Mouse (Mus musculus) MEL (cell line): ENCODE results near the gene Olfr52. TPM values are rescaled to one million over a fixed set of nuclear protein-coding genes. Genes with fewer than 3 reads are reported as not detected.
"Not testable (repeated sequence)": the region's sequence is repeated elsewhere in the genome, so short reads cannot be mapped to it uniquely, and the experiment has no call there.

Experiments
- DNase-seq: peaks from one replicate; pipeline ENCODE4 v3.0.0; 2011; ENCODE audit warnings: low read depth, low spot score
- H3K27ac ChIP-seq: 2 replicates; pipeline ENCODE4 v1.5.1; 2012; ENCODE audit warnings: low read depth, mild to moderate bottlenecking, control low read depth, low read length, moderate library complexity; ENCODE audit not compliant: control insufficient read depth
- H3K27me3 ChIP-seq, 2 experiments: fragments of 150-350 bp in 1 of 2; sonication (generic) in 1 of 2; 2 replicates each; pipeline ENCODE4 v1.6.1; 2012; ENCODE audit warnings: low read length in 2 of 2, mild to moderate bottlenecking in 2 of 2, improper control_type of control experiment in 1 of 2, moderate library complexity in 1 of 2; ENCODE audit not compliant: insufficient read depth in 2 of 2, control insufficient read depth in 1 of 2
- H3K36me3 ChIP-seq, 2 experiments: 2 replicates each; pipeline ENCODE4 v1.6.1; 2012 to 2014; ENCODE audit warnings: low read length in 2 of 2, improper control_type of control experiment in 1 of 2, inconsistent platforms in 1 of 2, mild to moderate bottlenecking in 1 of 2; ENCODE audit not compliant: insufficient read depth in 2 of 2, control insufficient read depth in 1 of 2
- H3K4me1 ChIP-seq, 2 experiments: fragments of 150-350 bp in 1 of 2; sonication (generic) in 1 of 2; 2 replicates each; pipeline ENCODE4 v1.6.1; 2012; ENCODE audit warnings: low read length in 2 of 2, improper control_type of control experiment in 1 of 2, mild to moderate bottlenecking in 1 of 2; ENCODE audit not compliant: insufficient read depth in 2 of 2, control insufficient read depth in 1 of 2
- H3K4me3 ChIP-seq, 2 experiments: fragments of 150-350 bp in 1 of 2; sonication (generic) in 1 of 2; 2 replicates each; pipeline ENCODE4 v1.5.1; 2012; ENCODE audit warnings: low read depth in 2 of 2, low read length in 2 of 2, mild to moderate bottlenecking in 2 of 2, moderate library complexity in 2 of 2, control low read depth in 1 of 2, improper control_type of control experiment in 1 of 2; ENCODE audit not compliant: control insufficient read depth in 1 of 2, insufficient read depth in 1 of 2
- H3K79me2 ChIP-seq: 2 replicates; pipeline ENCODE4 v1.6.1; 2012; ENCODE audit warnings: mild to moderate bottlenecking, low read length, moderate library complexity; ENCODE audit not compliant: control insufficient read depth, poor library complexity, insufficient read depth
- H3K9ac ChIP-seq: 2 replicates; pipeline ENCODE4 v1.6.1; 2012; ENCODE audit warnings: low read depth, mild to moderate bottlenecking, control low read depth, low read length, moderate library complexity; ENCODE audit not compliant: control insufficient read depth, poor library complexity, severe bottlenecking
- H3K9me3 ChIP-seq: fragments of 150-350 bp; sonication (generic); replicated peaks from 2 replicates; pipeline ENCODE4 v1.6.1; 2012; ENCODE audit warnings: mild to moderate bottlenecking, low read length, improper control_type of control experiment, moderate library complexity; ENCODE audit not compliant: insufficient read depth
- E2F4 ChIP-seq: IDR thresholded peaks from 2 replicates; pipeline ENCODE4 v1.6.1; 2011; ENCODE audit warnings: low read depth, low read length, improper control_type of control experiment, borderline replicate concordance
- GABPA ChIP-seq: IDR thresholded peaks from 2 replicates; pipeline ENCODE4 v1.6.1; 2012; ENCODE audit warnings: low read depth, mild to moderate bottlenecking, inconsistent platforms, low read length, improper control_type of control experiment, moderate library complexity
- GATA1 ChIP-seq: IDR thresholded peaks from 2 replicates; pipeline ENCODE4 v1.6.1; 2011; ENCODE audit warnings: low read depth, low read length, improper control_type of control experiment
- KAT2A ChIP-seq: conservative IDR thresholded peaks from 2 replicates; pipeline ENCODE4 v1.6.1; 2012; ENCODE audit warnings: low read depth, low read length, improper control_type of control experiment, inconsistent platforms
- MAFK ChIP-seq: IDR thresholded peaks from 2 replicates; pipeline ENCODE4 v1.6.1; 2011; ENCODE audit warnings: low read depth, mild to moderate bottlenecking, low read length, improper control_type of control experiment, borderline replicate concordance
- MAX ChIP-seq: IDR thresholded peaks from 2 replicates; pipeline ENCODE4 v1.6.1; 2011; ENCODE audit warnings: low read length, improper control_type of control experiment
- MAZ ChIP-seq: IDR thresholded peaks from 2 replicates; pipeline ENCODE4 v1.6.1; 2012; ENCODE audit warnings: low read depth, mild to moderate bottlenecking, inconsistent platforms, low read length, improper control_type of control experiment
- MEF2A ChIP-seq: IDR thresholded peaks from 2 replicates; pipeline ENCODE4 v1.6.1; 2014; ENCODE audit warnings: low read depth, mild to moderate bottlenecking, inconsistent platforms, low read length, improper control_type of control experiment; ENCODE audit not compliant: poor library complexity, insufficient replicate concordance, severe bottlenecking; ENCODE audit errors: extremely low read depth
- NELFE ChIP-seq: IDR thresholded peaks from 2 replicates; pipeline ENCODE4 v1.6.1; 2011; ENCODE audit warnings: low read depth, low read length, improper control_type of control experiment
- POLR2AphosphoS2 ChIP-seq: IDR thresholded peaks from 2 replicates; pipeline ENCODE4 v1.6.1; 2011; ENCODE audit warnings: low read length, improper control_type of control experiment
- POLR2AphosphoS5 ChIP-seq: IDR thresholded peaks from 2 replicates; pipeline ENCODE4 v1.6.1; 2012; ENCODE audit warnings: low read depth, borderline replicate concordance, mild to moderate bottlenecking, inconsistent platforms, low read length, moderate library complexity, mixed read lengths
- RAD21 ChIP-seq: IDR thresholded peaks from 2 replicates; pipeline ENCODE4 v1.6.1; 2011; ENCODE audit warnings: mild to moderate bottlenecking, low read depth, low read length, improper control_type of control experiment
- RCOR1 ChIP-seq: IDR thresholded peaks from 2 replicates; pipeline ENCODE4 v1.6.1; 2012; ENCODE audit warnings: low read depth, mild to moderate bottlenecking, inconsistent platforms, low read length, improper control_type of control experiment
- SMC3 ChIP-seq: IDR thresholded peaks from 2 replicates; pipeline ENCODE4 v1.6.1; 2011; ENCODE audit warnings: low read depth, low read length, improper control_type of control experiment
- TBP ChIP-seq: IDR thresholded peaks from 2 replicates; pipeline ENCODE4 v1.8.0; 2011; ENCODE audit warnings: low read depth, low read length, improper control_type of control experiment
- UBTF ChIP-seq: IDR thresholded peaks from 2 replicates; pipeline ENCODE4 v1.6.1; 2012; ENCODE audit warnings: low read depth, mild to moderate bottlenecking, inconsistent platforms, low read length, improper control_type of control experiment, moderate library complexity, borderline replicate concordance; ENCODE audit not compliant: insufficient read depth
- USF1 ChIP-seq: IDR thresholded peaks from 2 replicates; pipeline ENCODE4 v1.6.1; 2014; ENCODE audit warnings: low read depth, mild to moderate bottlenecking, inconsistent platforms, low read length, improper control_type of control experiment, moderate library complexity
- polyA plus RNA-seq, 2 experiments: library from polyadenylated mRNA; stranded (reverse) in 1 of 2; unstranded in 1 of 2; fragments of >175 nt in 1 of 2; fragments of >200 nt in 1 of 2; gene quantifications; 2 replicates each; pipeline versions ENCODE4 v1.2.1 to v1.2.4; 2012; ENCODE audit warnings: low replicate concordance in 2 of 2, low read depth in 1 of 2; ENCODE audit not compliant: insufficient read length in 2 of 2, insufficient read depth in 1 of 2, missing spikeins in 1 of 2
- total RNA-seq: library from RNA; depleted of rRNA; stranded (reverse); fragments of 300-350 nt; gene quantifications from 2 replicates; pipeline ENCODE4 v1.2.3, GENCODE M21; 2012

The Olfr52 gene
- total and polyA plus RNA-seq, 3 experiments = not detected

GRCm38 (mm10) chr2:86177720-86178119, 7.8 kb downstream of the Olfr52 start, which contains the start of gene Olfr1044:
Gene Olfr1044 (minus strand): TSS chr2:86177820.
- H3K36me3 ChIP-seq = no peaks in the 10 kb centered on the region
- no peaks in the 10 kb centered on the region for H3K79me2 ChIP-seq
- TF ChIP-seq TBP (no peak), UBTF (no peak), GABPA (no peak), USF1 (no peak), NELFE (no peak), KAT2A (no peak), MAZ (no peak), RCOR1 (no peak), POLR2AphosphoS5 (no peak), E2F4 (no peak), SMC3 (no peak), MEF2A (no peak), POLR2AphosphoS2 (no peak), MAX (no peak), MAFK (no peak), RAD21 (no peak)
- H3K27ac ChIP-seq = no peak within 1 kb of the TSS
- no peak for DNase-seq
- H3K9ac ChIP-seq = no peak within 1 kb of the TSS
- no peaks in the 10 kb centered on the region for H3K4me1 ChIP-seq
- H3K4me3 ChIP-seq = no peak within 1 kb of the TSS
- H3K9me3 ChIP-seq = no peaks in the 10 kb centered on the region
- no peaks in the 10 kb centered on the region for H3K27me3 ChIP-seq

GRCm38 (mm10) chr2:86175422-86175821, 10.1 kb downstream of the Olfr52 start:
- H3K4me3 ChIP-seq, H3K27me3 ChIP-seq, H3K27ac ChIP-seq, H3K79me2 ChIP-seq, H3K36me3 ChIP-seq, H3K9me3 ChIP-seq, H3K9ac ChIP-seq, H3K4me1 ChIP-seq: not testable (repeated sequence)
- TF ChIP-seq GATA1 = 0 out of 2 replicates have a peak, but pooled peaks have one; percentile 14
- peak; percentile 47 for DNase-seq
